Mouse (Mus musculus): ENCODE measurements around the gene Isx.
A peak's percentile ranks its signal among the peaks of the same experiment; 100 is the strongest.

Gene Isx

GRCm38 (mm10) chr8:74903054-74903842 lies 30.3 kb downstream of the Isx start:
- DNase-seq, result no peak

- DNase-seq, result no peak
These were observed 33.4 kb downstream of the Isx start for GRCm38 (mm10) chr8:74906333-74906732.

- no peak for DNase-seq
These were observed 37.7 kb downstream of the Isx start for GRCm38 (mm10) chr8:74910708-74911107.

- DNase-seq, result no peak
These were observed 47.9 kb downstream of the Isx start for GRCm38 (mm10) chr8:74920691-74921421.

- DNase-seq, result peak; percentile 11
These were observed 49.0 kb downstream of the Isx start for GRCm38 (mm10) chr8:74921882-74922518.

GRCm38 (mm10) chr8:74927940-74928339 lies 55.0 kb downstream of the Isx start:
- DNase-seq, result no peak

- peak; percentile 63 for DNase-seq
These were observed 57.8 kb downstream of the Isx start for GRCm38 (mm10) chr8:74930731-74931130.

- peak; percentile 59 for DNase-seq
These were observed 62.3 kb downstream of the Isx start for GRCm38 (mm10) chr8:74935308-74935707.

- no peak for DNase-seq
These were observed 63.7 kb downstream of the Isx start for GRCm38 (mm10) chr8:74936656-74937055.

GRCm38 (mm10) chr8:74942056-74942455 lies 69.1 kb downstream of the Isx start:
- DNase-seq, result no peak
